Mouse (Mus musculus): ENCODE results near the gene Gan. TPM values are rescaled to one million over a fixed set of nuclear protein-coding genes. Genes with fewer than 3 reads are reported as not detected.

Gan gene
- total and polyA plus RNA-seq, 3 experiments = 1.5 to 2.9 (median 2.8) TPM

DNA sequence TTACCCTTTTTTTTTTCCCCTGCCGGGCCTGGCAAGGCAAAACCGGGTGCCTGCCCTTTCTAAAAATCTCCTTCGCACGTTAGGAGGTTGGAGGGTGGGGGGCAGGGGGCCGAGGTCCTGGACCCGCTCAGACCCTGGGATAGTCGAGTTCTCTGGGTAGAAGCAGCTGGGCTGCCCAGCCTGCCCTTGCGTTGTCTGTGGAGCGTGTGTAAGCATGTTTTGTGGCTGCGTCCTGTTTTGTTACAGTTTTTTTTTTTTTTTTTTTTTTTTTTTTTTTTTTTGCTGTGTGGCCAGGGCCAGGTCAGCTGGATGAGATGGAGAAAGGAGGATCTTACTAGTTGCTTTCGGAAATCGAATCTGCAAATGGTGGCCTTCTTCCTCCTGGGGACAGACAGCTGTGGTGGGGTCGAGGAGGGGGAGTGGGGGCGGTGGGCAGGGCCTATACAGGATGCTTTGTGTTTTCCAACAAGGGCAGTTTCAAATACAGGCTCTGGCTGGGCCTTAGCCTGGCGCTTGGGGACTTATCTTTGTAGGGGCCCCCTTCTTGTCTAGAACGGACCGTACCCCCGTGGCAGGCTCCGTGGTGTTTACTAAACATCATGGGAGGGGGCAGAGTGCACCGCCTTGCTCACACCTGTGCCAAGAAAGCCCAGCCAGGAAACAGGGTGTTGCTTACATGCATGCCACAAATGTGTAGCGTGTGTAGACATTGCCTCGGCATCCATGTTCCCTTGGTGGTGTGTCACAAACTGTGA, 100.1 kb downstream of the Gan start:
- TF ChIP-seq ZNF384 (IDR thresholded peaks at IDR 0.05; ENCODE audit: low read depth, low read length) (peak; percentile 97), SIN3A (IDR thresholded peaks at IDR 0.05; ENCODE audit: low read length) (peak; percentile 52), MXI1 (IDR thresholded peaks at IDR 0.05; ENCODE audit: low read depth, low read length) (peak; percentile 79), EP300 (IDR thresholded peaks at IDR 0.05; ENCODE audit: low read length) (peak; percentile 30; the same call in 1 of the 2 replicates), POLR2A (IDR thresholded peaks at IDR 0.05; ENCODE audit: low read depth, low read length) (peak; percentile 19; the same call in 1 of the 2 replicates), ELF1 (IDR thresholded peaks at IDR 0.05; ENCODE audit: low read depth, low read length) (no peak), TCF12 (IDR thresholded peaks at IDR 0.05; ENCODE audit: low read depth, low read length) (peak; percentile 29; the same call in 1 of the 2 replicates), MAZ (IDR thresholded peaks at IDR 0.05; ENCODE audit: low read depth, low read length) (0 out of 2 replicates have a peak, but pooled peaks have one; percentile 21), UBTF (IDR thresholded peaks at IDR 0.05; ENCODE audit: low read depth, low read length) (no peak), CHD1 (IDR thresholded peaks at IDR 0.05; ENCODE audit: low read depth, low read length) (no peak; the same call in 1 of the 2 replicates)
- Histone ChIP-seq H3K79me2 (replicated peaks; ENCODE audit: control insufficient read depth, extremely low read depth, insufficient read depth, poor library complexity, severe bottlenecking) (peaks cover 57% of the 10 kb centered on the region), H3K9me3 (replicated peaks; ENCODE audit: low read length) (peaks cover 9% of the 10 kb centered on the region), H3K4me3 (replicated peaks in 1 of 3; ENCODE audit: low read depth in 2 of 3, low read length in 2 of 3, poor library complexity in 1 of 3) (peak overlapping the region; percentile 82 to 91 (median 88)), H3K4me1 (ENCODE audit: control insufficient read depth in 1 of 2, insufficient read depth in 2 of 2) (peaks cover 17 to 53% of the 10 kb centered on the region in 2 experiments), H3K27me3 (replicated peaks) (no peaks in the 10 kb centered on the region), H3K9ac (ENCODE audit: insufficient read depth, low read depth) (peak overlapping the region; percentile 76), H3K27ac (ENCODE audit: insufficient read depth, low read depth) (peak overlapping the region; percentile 74), H3K4me2 (ENCODE audit: insufficient read depth, low read depth, poor library complexity, severe bottlenecking) (peak overlapping the region; percentile 63), H3K36me3 (replicated peaks in 1 of 2; ENCODE audit: control insufficient read depth in 1 of 2, insufficient read depth in 1 of 2, low read length in 1 of 2) (peaks cover 0 to 28% of the 10 kb centered on the region in 2 experiments)
- DNase-seq (ENCODE audit: extremely low read depth) = peak; percentile 38
- in situ Hi-C loops (cut with MboI; ENCODE audit: low pct_ligation_motif_present, low pct_unique_long_range_greater_than_20kb, low sequenced_read_pairs) = no loop called here
- dilution Hi-C loops (cut with MboI; ENCODE audit: extremely low pct_ligation_motif_present, extremely low pct_unique_long_range_greater_than_20kb, low sequenced_read_pairs) = no loop called here

- in situ Hi-C loops (cut with MboI; ENCODE audit: low pct_ligation_motif_present, low pct_unique_long_range_greater_than_20kb, low sequenced_read_pairs) = no loop called here
- no peaks in the 10 kb centered on the region for H3K27me3 ChIP-seq (replicated peaks)
- H3K36me3 ChIP-seq (replicated peaks in 1 of 2; ENCODE audit: control insufficient read depth in 1 of 2, insufficient read depth in 1 of 2, low read length in 1 of 2) = peaks cover 0 to 34% of the 10 kb centered on the region in 2 experiments
- peak; percentile 55 for DNase-seq (ENCODE audit: extremely low read depth)
- H3K79me2 ChIP-seq (replicated peaks; ENCODE audit: control insufficient read depth, extremely low read depth, insufficient read depth, poor library complexity, severe bottlenecking) = peaks cover 63% of the 10 kb centered on the region
- H3K27ac ChIP-seq (ENCODE audit: insufficient read depth, low read depth) = peak overlapping the region; percentile 74
- peaks cover 21 to 56% of the 10 kb centered on the region in 2 experiments for H3K4me1 ChIP-seq (ENCODE audit: control insufficient read depth in 1 of 2, insufficient read depth in 2 of 2)
- TF ChIP-seq ZNF384 (IDR thresholded peaks at IDR 0.05; ENCODE audit: low read depth, low read length) (peak; percentile 49; the same call in 1 of the 2 replicates), TCF12 (IDR thresholded peaks at IDR 0.05; ENCODE audit: low read depth, low read length) (peak; percentile 16; the same call in 1 of the 2 replicates), MYC (IDR thresholded peaks at IDR 0.05; ENCODE audit: low read depth, low read length) (0 out of 2 replicates have a peak, but pooled peaks have one; percentile 13), CHD2 (IDR thresholded peaks at IDR 0.05; ENCODE audit: low read length) (no peak), ELF1 (IDR thresholded peaks at IDR 0.05; ENCODE audit: low read depth, low read length) (0 out of 2 replicates have a peak, but pooled peaks have one; percentile 26), E2F4 (IDR thresholded peaks at IDR 0.05; ENCODE audit: insufficient replicate concordance, low read depth, low read length) (no peak), NRF1 (IDR thresholded peaks at IDR 0.05; ENCODE audit: low read depth, low read length) (no peak), POLR2AphosphoS2 (IDR thresholded peaks at IDR 0.05; ENCODE audit: low read depth, low read length) (no peak), CHD1 (IDR thresholded peaks at IDR 0.05; ENCODE audit: low read depth, low read length) (peak; percentile 66; the same call in 1 of the 2 replicates), POLR2A (IDR thresholded peaks at IDR 0.05; ENCODE audit: low read depth, low read length) (no peak), SIN3A (IDR thresholded peaks at IDR 0.05; ENCODE audit: low read length) (0 out of 2 replicates have a peak, but pooled peaks have one; percentile 16), MAZ (IDR thresholded peaks at IDR 0.05; ENCODE audit: low read depth, low read length) (no peak)
- peaks cover 2% of the 10 kb centered on the region for H3K9me3 ChIP-seq (replicated peaks; ENCODE audit: low read length)
- peak overlapping the region; percentile 63 for H3K4me2 ChIP-seq (ENCODE audit: insufficient read depth, low read depth, poor library complexity, severe bottlenecking)
- dilution Hi-C loops (cut with MboI; ENCODE audit: extremely low pct_ligation_motif_present, extremely low pct_unique_long_range_greater_than_20kb, low sequenced_read_pairs) = no loop called here
- H3K4me3 ChIP-seq (replicated peaks in 1 of 3; ENCODE audit: low read depth in 2 of 3, low read length in 2 of 3, poor library complexity in 1 of 3) = peak overlapping the region; percentile 82 to 91 (median 88)
- peak overlapping the region; percentile 76 for H3K9ac ChIP-seq (ENCODE audit: insufficient read depth, low read depth)
Observed at GRCm38 (mm10) chr8:117258576-117259040, 100.7 kb downstream of the Gan start.

All from CH12.LX (cell line).